8 mouse cellular contexts compared by ENCODE assay signal in genomic region chr16:30821911-30822578, GRCm38 (mm10).
A peak's percentile ranks its signal among the peaks of the same experiment; 100 is the strongest.
DNase-seq lines count a peak whose midpoint lies in the region; ATAC-seq lines count a peak whose summit lies in the region.

No protein-coding gene starts in this region.

- H3K9me3 ChIP-seq in midbrain, embryonic 10.5 days (replicated peaks) = no peaks in the 10 kb centered on the region
- no peaks in the 10 kb centered on the region for H3K9me3 ChIP-seq in midbrain, embryonic 11.5 days (ENCODE audit: control insufficient read depth, low read length)
- no peaks in the 10 kb centered on the region for H3K9me3 ChIP-seq in hindbrain, embryonic 16.5 days (ENCODE audit: control insufficient read depth, low read length)
- no peaks in the 10 kb centered on the region for H3K9me3 ChIP-seq in lung, embryonic 16.5 days (ENCODE audit: control insufficient read depth, low read length)

- H3K4me2 ChIP-seq in midbrain, embryonic 11.5 days = no peak overlapping the region
- no peak overlapping the region; the same call in 1 of the 2 replicates for H3K4me2 ChIP-seq in hindbrain, embryonic 16.5 days (ENCODE audit: low read length)
- no peak overlapping the region for H3K4me2 ChIP-seq in lung, embryonic 16.5 days (ENCODE audit: low read depth, low read length)

- H3K36me3 ChIP-seq in midbrain, embryonic 10.5 days = no peaks in the 10 kb centered on the region
- no peaks in the 10 kb centered on the region for H3K36me3 ChIP-seq in midbrain, embryonic 11.5 days (ENCODE audit: control insufficient read depth, insufficient read depth, low read length)
- no peaks in the 10 kb centered on the region for H3K36me3 ChIP-seq in hindbrain, embryonic 16.5 days (ENCODE audit: control insufficient read depth, insufficient read depth, low read length)
- no peaks in the 10 kb centered on the region for H3K36me3 ChIP-seq in lung, embryonic 16.5 days (ENCODE audit: control insufficient read depth, insufficient read depth, low read length)

- ATAC-seq in midbrain, embryonic 11.5 days (ENCODE audit: low FRiP score) = no peak
- ATAC-seq in hindbrain, embryonic 16.5 days = no peak
- peak; percentile 63 for ATAC-seq in lung, embryonic 16.5 days (ENCODE audit: low read depth)

- H3K9ac ChIP-seq in midbrain, embryonic 11.5 days (ENCODE audit: low read length) = no peak overlapping the region
- peak overlapping the region; percentile 20; the same call in 1 of the 2 replicates for H3K9ac ChIP-seq in hindbrain, embryonic 16.5 days (ENCODE audit: low read depth, low read length)
- no peak overlapping the region for H3K9ac ChIP-seq in lung, embryonic 16.5 days (ENCODE audit: low read length)

- no peak overlapping the region for H3K4me3 ChIP-seq in midbrain, embryonic 10.5 days
- H3K4me3 ChIP-seq in midbrain, embryonic 11.5 days (ENCODE audit: low read depth, low read length) = no peak overlapping the region
- H3K4me3 ChIP-seq in brown adipose tissue, adult 24 weeks (ENCODE audit: insufficient read depth, low read depth, low read length) = no peak overlapping the region
- no peak overlapping the region for H3K4me3 ChIP-seq in hindbrain, embryonic 16.5 days (ENCODE audit: low read length)
- no peak overlapping the region for H3K4me3 ChIP-seq in lung, embryonic 16.5 days (ENCODE audit: low read length)

- DNase-seq in midbrain, embryonic 10.5 days (ENCODE audit: low spot score) = no peak
- no peak for DNase-seq in midbrain, embryonic 11.5 days (ENCODE audit: low spot score, missing footprints)
- DNase-seq in frontal cortex, postnatal 25 days (ENCODE audit: low spot score in 2 of 2) = no peak
- DNase-seq in spleen, postnatal 36 days (ENCODE audit: low spot score in 2 of 2) = no peak
- DNase-seq in cerebellum, postnatal 14 days = no peak

- H3K27me3 ChIP-seq in midbrain, embryonic 10.5 days (ENCODE audit: low read depth, poor library complexity, severe bottlenecking) = no peaks in the 10 kb centered on the region
- no peaks in the 10 kb centered on the region for H3K27me3 ChIP-seq in midbrain, embryonic 11.5 days (ENCODE audit: control insufficient read depth, insufficient read depth, low read length)
- no peaks in the 10 kb centered on the region for H3K27me3 ChIP-seq in hindbrain, embryonic 16.5 days (replicated peaks; ENCODE audit: control insufficient read depth, insufficient read depth, low read length)
- no peaks in the 10 kb centered on the region for H3K27me3 ChIP-seq in lung, embryonic 16.5 days (ENCODE audit: control insufficient read depth, insufficient read depth, low read depth, low read length)

- WGBS in midbrain, embryonic 10.5 days = 78% methylated on average over 13 of the region's 13 CpGs
- 77% methylated on average over 13 of the region's 13 CpGs for WGBS in midbrain, embryonic 11.5 days
- 56% methylated on average over 13 of the region's 13 CpGs for WGBS in hindbrain, embryonic 16.5 days
- 32% methylated on average over 13 of the region's 13 CpGs for WGBS in lung, embryonic 16.5 days

- H3K27ac ChIP-seq in midbrain, embryonic 10.5 days (replicated peaks) = peak overlapping the region; percentile 75
- H3K27ac ChIP-seq in midbrain, embryonic 11.5 days (ENCODE audit: low read depth, low read length) = no peak overlapping the region
- peak overlapping the region; percentile 83 for H3K27ac ChIP-seq in brown adipose tissue, adult 24 weeks (replicated peaks; ENCODE audit: low read depth, low read length)
- peak overlapping the region; percentile 31; the same call in 1 of the 2 replicates for H3K27ac ChIP-seq in hindbrain, embryonic 16.5 days (ENCODE audit: low read depth, low read length)
- peak overlapping the region; percentile 62 for H3K27ac ChIP-seq in lung, embryonic 16.5 days (ENCODE audit: low read length)

- peaks cover 17% of the 10 kb centered on the region for H3K4me1 ChIP-seq in midbrain, embryonic 10.5 days
- H3K4me1 ChIP-seq in midbrain, embryonic 11.5 days (ENCODE audit: control insufficient read depth, insufficient read depth, low read length) = peaks cover 8% of the 10 kb centered on the region
- peaks cover 44% of the 10 kb centered on the region for H3K4me1 ChIP-seq in brown adipose tissue, adult 24 weeks (ENCODE audit: control insufficient read depth, insufficient read depth, insufficient read length, low read length)
- H3K4me1 ChIP-seq in hindbrain, embryonic 16.5 days (ENCODE audit: control insufficient read depth, insufficient read depth, low read depth, low read length) = peaks cover 13% of the 10 kb centered on the region
- peaks cover 32% of the 10 kb centered on the region for H3K4me1 ChIP-seq in lung, embryonic 16.5 days (replicated peaks; ENCODE audit: control insufficient read depth, insufficient read depth, low read length)
